32 mouse cellular contexts compared by ENCODE assay signal in genomic region chr1:107677404-107677803, GRCm38 (mm10).
"Had no signal": no experiment of that assay in that cellular context is flagged by ENCODE, and none has a peak within 500 bp of the region (broad histone marks: within the 10 kb centered on the region; RNA-seq: fewer than 3 reads in every experiment).

No protein-coding gene starts in this region.

- H3K27me3 ChIP-seq: limb, embryonic 12.5 days; limb, embryonic 13.5 days; limb, embryonic 15.5 days; liver, embryonic 12.5 days; liver, embryonic 13.5 days; liver, embryonic 15.5 days; lung, embryonic 15.5 days; megakaryocyte, embryonic 14.5 days; midbrain, embryonic 12.5 days; midbrain, embryonic 13.5 days; midbrain, embryonic 15.5 days; neural tube, embryonic 12.5 days; neural tube, embryonic 13.5 days had no signal

- H3K9ac ChIP-seq: limb, embryonic 12.5 days; limb, embryonic 13.5 days; limb, embryonic 15.5 days; liver, embryonic 12.5 days; liver, embryonic 13.5 days; liver, embryonic 14.5 days; liver, embryonic 15.5 days; liver, postnatal 0 days; lung, embryonic 14.5 days; lung, embryonic 15.5 days; midbrain, embryonic 12.5 days; midbrain, embryonic 13.5 days; midbrain, embryonic 15.5 days; neural tube, embryonic 12.5 days; neural tube, embryonic 13.5 days had no signal

- H3K4me2 ChIP-seq: limb, embryonic 12.5 days; limb, embryonic 13.5 days; limb, embryonic 15.5 days; liver, embryonic 11.5 days; liver, embryonic 12.5 days; liver, embryonic 13.5 days; liver, embryonic 15.5 days; lung, embryonic 14.5 days; lung, embryonic 15.5 days; midbrain, embryonic 11.5 days; midbrain, embryonic 12.5 days; midbrain, embryonic 13.5 days; midbrain, embryonic 15.5 days; neural tube, embryonic 12.5 days; neural tube, embryonic 13.5 days had no signal

- H3K4me1 ChIP-seq: limb, embryonic 10.5 days; limb, embryonic 12.5 days; limb, embryonic 13.5 days; limb, embryonic 15.5 days; liver, embryonic 12.5 days; liver, embryonic 13.5 days; liver, embryonic 15.5 days; lung, embryonic 15.5 days; megakaryocyte, embryonic 14.5 days; midbrain, embryonic 12.5 days; midbrain, embryonic 13.5 days; midbrain, embryonic 15.5 days; neural tube, embryonic 12.5 days; neural tube, embryonic 13.5 days had no signal

- H3K36me3 ChIP-seq: limb, embryonic 10.5 days; limb, embryonic 12.5 days; limb, embryonic 13.5 days; limb, embryonic 15.5 days; liver, embryonic 12.5 days; liver, embryonic 13.5 days; liver, embryonic 15.5 days; lung, embryonic 15.5 days; midbrain, embryonic 10.5 days; midbrain, embryonic 12.5 days; midbrain, embryonic 13.5 days; midbrain, embryonic 15.5 days; neural tube, embryonic 12.5 days; neural tube, embryonic 13.5 days had no signal

- DNase-seq: left cerebral cortex, postnatal 4 days; liver; liver, embryonic 13.5 days; liver, postnatal 0 days; lung, adult 18-20 months; lung, adult 2 months; lung, postnatal 14 days; lung, postnatal 36 days; lung, postnatal 4 days; midbrain, embryonic 14.5 days had no signal

- H3K27ac ChIP-seq: limb, embryonic 10.5 days; limb, embryonic 12.5 days; limb, embryonic 13.5 days; limb, embryonic 15.5 days; liver, embryonic 12.5 days; liver, embryonic 13.5 days; liver, embryonic 14.5 days; liver, embryonic 15.5 days; lung, embryonic 15.5 days; macrophage; midbrain, embryonic 10.5 days; midbrain, embryonic 12.5 days; midbrain, embryonic 13.5 days; midbrain, embryonic 15.5 days; neural tube, embryonic 12.5 days; neural tube, embryonic 13.5 days had no signal

- H3K4me3 ChIP-seq: limb, embryonic 10.5 days; limb, embryonic 12.5 days; limb, embryonic 13.5 days; limb, embryonic 15.5 days; liver, embryonic 12.5 days; liver, embryonic 13.5 days; liver, embryonic 15.5 days; lung, embryonic 15.5 days; megakaryocyte, embryonic 14.5 days; midbrain, embryonic 10.5 days; midbrain, embryonic 12.5 days; midbrain, embryonic 13.5 days; midbrain, embryonic 15.5 days; myocyte; neural tube, embryonic 12.5 days; neural tube, embryonic 13.5 days had no signal

- H3K9me3 ChIP-seq: limb, embryonic 10.5 days; limb, embryonic 12.5 days; limb, embryonic 13.5 days; limb, embryonic 15.5 days; liver, embryonic 12.5 days; liver, embryonic 13.5 days; liver, embryonic 15.5 days; lung, embryonic 15.5 days; megakaryocyte, embryonic 14.5 days; midbrain, embryonic 10.5 days; midbrain, embryonic 12.5 days; midbrain, embryonic 13.5 days; midbrain, embryonic 15.5 days; neural tube, embryonic 12.5 days; neural tube, embryonic 13.5 days had no signal

- ATAC-seq: liver, embryonic 12.5 days; liver, postnatal 0 days; lung, postnatal 0 days; midbrain, embryonic 13.5 days; midbrain, embryonic 15.5 days; midbrain, embryonic 16.5 days had no signal
